Mouse (Mus musculus): ENCODE measurements around the gene Oas1d.

DNA sequence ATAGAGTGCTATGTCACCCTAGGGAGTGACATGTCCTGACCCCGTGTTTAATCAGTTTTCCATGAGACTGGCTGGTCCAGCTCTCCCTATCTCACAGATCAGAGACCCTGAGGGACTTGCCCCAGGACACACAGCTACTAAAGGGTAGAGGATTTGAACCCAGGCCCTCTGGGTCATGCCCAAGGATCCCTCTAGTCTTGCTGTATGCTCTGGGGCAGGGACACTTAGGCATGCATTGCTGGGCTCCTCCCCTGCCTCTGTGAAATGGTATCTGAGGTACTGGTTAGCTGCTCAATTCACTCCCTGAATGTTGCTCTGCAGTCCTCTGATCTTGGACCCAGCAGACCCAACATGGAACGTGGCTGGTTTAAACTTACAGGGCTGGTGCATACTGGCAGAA, 42.9 kb upstream of the Oas1d start:
- TF ChIP-seq CTCF (IDR thresholded peaks at IDR 0.05) = no peak
- TF ChIP-seq EP300 (IDR thresholded peaks at IDR 0.05; ENCODE audit: insufficient read depth, low read depth, low read length) = no peak
